Mouse (Mus musculus) heart, postnatal 25 days (tissue): ENCODE data around the gene Spatc1l. TPM values are rescaled to one million over a fixed set of nuclear protein-coding genes. Genes with fewer than 3 reads are reported as not detected.

Experiments
- DNase-seq: peaks from one replicate; pipeline ENCODE4 v3.0.0; 2022; ENCODE audit warnings: low spot score
- intact Hi-C: fragments of 180-260 bp; cut with DNase I; formaldehyde crosslinking; loops from one replicate; pipeline ENCODE4 v1.15.1; 2025
- total RNA-seq, 2 experiments: library from RNA; stranded (reverse); gene quantifications; 2 replicates each; pipeline ENCODE4 v1.2.3; 2021

The Spatc1l gene
- total RNA-seq, result not detected

DNA sequence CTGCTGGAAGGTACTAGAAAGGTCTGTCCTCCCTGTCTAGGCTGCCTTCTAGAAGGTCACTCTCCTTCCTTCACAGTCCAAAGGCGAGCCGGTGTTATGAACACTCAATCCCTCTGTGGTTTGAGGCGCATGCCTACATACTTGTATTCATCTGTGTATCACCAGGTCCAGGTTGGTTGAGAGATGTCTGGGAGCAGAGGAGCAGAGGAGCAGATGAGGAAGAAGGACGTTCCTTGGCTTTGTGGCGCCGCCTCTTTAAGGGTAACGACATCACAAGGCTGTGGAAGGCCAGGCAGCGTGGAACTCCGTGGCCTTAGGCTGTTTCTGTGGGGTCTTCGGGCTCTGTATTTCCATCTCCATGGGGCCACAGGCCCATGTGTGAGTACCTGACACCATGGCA, at the start of gene Spatc1l:
Spatc1l (plus strand) TSS at position 301 of the 400 bp plus-strand sequence.
- no peak for DNase-seq
- intact Hi-C loops, result no loop called here

DNA sequence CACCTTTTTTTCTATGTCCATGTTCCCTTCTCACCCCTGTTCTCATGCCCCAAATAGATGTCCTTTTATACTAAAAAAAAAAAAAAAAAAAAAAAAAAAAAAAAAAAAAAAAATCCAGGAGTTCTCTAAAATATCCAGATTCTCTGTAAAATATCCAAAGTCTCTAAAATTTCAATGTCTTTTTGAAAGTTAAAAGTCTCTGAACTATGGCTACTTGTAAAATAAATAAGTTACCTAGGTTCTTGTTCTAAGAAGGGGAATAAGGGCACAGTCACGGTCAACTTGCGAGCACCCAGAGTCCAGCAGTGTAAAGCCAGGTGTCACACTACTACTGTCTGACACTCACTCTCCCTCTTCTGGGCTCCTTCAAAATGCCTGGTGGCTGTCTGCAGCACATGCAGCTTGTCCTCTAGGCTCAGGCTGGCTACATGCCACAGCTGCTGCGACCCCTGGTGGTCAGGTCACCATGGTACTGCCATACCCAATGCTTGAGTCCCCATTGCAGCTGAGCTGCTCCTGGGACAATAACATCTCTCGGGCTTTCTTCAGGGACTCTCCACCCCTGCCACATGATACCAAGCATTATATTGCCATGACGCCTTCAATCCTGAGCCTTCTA, 49.0 kb upstream of the Spatc1l start:
- DNase-seq, result peak; percentile 19
- intact Hi-C loops, result no loop called here

DNA sequence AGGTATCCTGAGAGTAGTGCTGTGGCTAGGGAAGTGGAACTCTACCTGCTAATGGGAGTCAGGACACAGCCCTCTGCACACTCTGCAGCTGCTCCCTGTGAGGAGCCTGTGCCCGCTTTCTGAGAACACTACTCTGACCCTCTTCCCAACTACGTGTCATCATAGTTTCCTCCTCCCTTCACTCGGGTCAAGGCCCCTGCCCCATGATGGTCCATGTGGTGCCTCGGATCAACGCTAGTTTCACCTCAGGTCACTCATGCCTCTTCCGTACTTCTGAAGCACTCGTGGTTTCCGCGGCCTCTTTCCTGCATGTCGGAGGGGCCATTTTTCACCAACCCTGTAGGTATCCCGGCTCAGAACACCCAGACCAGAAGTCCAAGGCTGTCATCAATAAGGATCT, 31.1 kb upstream of the Spatc1l start:
- intact Hi-C loops, result no loop called here

DNA sequence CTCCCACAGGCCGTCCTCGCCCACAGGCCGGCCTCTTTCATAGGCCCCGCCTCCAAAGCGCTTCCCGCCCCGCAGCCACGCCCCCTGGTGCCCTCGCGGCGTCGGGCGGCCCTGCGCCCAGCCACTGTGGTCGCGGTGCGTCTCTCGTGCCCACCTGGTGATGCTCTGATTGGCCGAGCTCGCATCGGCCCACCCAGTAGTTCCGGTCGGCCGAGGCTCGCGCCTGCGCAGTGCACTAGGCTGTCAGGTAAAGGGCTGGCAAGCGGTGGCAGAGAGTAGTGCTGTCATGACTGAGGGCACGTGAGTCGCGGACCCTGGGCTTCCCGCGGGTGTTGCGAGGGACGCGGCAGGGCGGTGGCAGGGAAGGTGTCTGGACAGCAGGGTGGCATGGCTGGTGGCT, 30.7 kb upstream of the Spatc1l start, which contains the start of gene Lss:
Lss (plus strand) TSS at position 214 of the 400 bp plus-strand sequence.
- intact Hi-C loops, result no loop called here
- peak; percentile 88 for DNase-seq

More for the DNA sequence above, 31.1 kb upstream of the Spatc1l start:
- DNase-seq, result no peak

DNA sequence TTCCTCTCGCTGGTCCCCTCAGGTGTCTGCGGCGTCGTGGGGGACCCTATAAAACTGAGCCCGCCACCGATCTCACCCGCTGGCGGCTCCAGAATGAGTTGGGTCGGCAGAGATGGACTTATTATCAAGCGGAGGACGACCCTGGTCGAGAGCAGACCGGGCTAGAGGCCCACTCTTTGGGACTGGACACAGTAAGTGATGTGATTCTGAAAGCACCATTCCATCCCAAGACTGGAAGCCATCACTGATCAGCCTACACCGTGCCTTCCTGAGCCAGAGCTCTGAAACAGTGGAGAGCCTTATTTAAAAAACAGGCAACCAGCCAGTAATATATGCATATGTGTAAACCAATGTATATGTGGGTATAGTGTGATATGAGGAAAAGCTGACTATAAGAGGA, 30.2 kb upstream of the Spatc1l start:
- intact Hi-C loops, result no loop called here

GRCm38 (mm10) chr10:76535526-76535925, 26.5 kb upstream of the Spatc1l start:
- intact Hi-C loops, result no loop called here
- no peak for DNase-seq

More for the DNA sequence above, 30.2 kb upstream of the Spatc1l start:
- no peak for DNase-seq

DNA sequence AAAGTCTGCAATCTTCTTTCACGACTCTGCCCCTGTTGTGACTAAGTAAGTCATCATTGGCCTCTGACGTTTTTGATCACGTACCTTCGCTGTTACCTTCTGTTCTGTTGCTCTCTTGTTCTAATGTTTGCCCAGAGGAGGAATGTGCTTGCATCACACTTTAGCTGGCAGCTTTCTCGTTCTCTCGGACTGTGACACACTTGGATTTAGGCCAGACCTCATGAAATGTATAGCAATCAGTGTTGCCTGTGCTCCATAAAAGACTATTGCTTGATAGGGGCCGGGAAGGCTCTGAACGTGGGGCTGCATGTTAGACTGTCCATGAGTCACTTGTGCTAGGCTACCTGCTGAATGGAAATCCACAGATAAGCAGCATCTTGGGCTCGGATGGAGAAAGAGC, 24.5 kb upstream of the Spatc1l start:
- no peak for DNase-seq
- intact Hi-C loops, result no loop called here

GRCm38 (mm10) chr10:76541336-76542085, 20.6 kb upstream of the Spatc1l start:
- no peak for DNase-seq
- intact Hi-C loops, result no loop called here

DNA sequence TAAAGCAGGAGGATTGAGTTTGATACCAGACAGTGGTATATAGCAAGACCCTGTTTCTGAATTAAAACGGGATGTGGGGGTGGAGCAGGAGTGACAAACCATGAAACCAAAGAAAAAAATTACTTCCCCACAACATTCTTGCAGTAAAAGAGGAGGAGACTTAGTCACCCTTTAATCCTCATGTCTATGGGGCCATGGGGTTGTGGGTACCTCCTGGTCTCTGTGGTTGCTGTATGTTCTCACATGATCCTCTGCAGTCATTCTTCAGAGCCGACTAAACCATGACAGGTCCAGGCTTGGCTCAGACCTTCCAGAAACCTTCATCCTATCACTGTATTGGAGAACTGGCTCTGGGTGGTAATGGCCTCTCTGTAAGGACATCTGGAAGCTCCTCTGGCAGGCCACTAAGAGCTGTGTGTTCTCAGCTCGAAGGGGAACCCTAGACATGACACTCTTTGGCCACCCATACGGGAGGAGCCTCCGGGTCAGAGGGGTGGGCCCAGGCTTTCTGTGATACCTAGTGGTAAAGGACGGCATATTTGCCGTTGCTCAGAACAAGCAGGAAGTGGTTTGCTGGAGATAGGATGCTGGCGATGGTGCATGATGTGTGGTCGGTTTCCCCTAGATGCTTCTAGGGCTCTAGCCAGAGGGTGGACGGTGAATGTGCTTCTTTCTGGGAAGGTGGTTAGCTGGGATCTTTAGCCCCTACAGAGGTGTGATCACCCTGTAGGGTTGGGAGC, 19.3 kb upstream of the Spatc1l start:
- intact Hi-C loops, result no loop called here
- DNase-seq, result no peak

- intact Hi-C loops, result no loop called here
- no peak for DNase-seq
These were observed 15.5 kb upstream of the Spatc1l start for GRCm38 (mm10) chr10:76546566-76546965.

- DNase-seq, result no peak
- intact Hi-C loops, result no loop called here
These were observed 13.9 kb upstream of the Spatc1l start for GRCm38 (mm10) chr10:76548218-76548617.

GRCm38 (mm10) chr10:76550458-76550857, 11.6 kb upstream of the Spatc1l start:
- intact Hi-C loops, result loop anchor here (1.0 kb wide), 1 partner anchor 185 kb away; no protein-coding TSS in a partner anchor
- DNase-seq, result no peak

- no peak for DNase-seq
- intact Hi-C loops, result no loop called here
These were observed 10.5 kb upstream of the Spatc1l start for GRCm38 (mm10) chr10:76551556-76551955.

DNA sequence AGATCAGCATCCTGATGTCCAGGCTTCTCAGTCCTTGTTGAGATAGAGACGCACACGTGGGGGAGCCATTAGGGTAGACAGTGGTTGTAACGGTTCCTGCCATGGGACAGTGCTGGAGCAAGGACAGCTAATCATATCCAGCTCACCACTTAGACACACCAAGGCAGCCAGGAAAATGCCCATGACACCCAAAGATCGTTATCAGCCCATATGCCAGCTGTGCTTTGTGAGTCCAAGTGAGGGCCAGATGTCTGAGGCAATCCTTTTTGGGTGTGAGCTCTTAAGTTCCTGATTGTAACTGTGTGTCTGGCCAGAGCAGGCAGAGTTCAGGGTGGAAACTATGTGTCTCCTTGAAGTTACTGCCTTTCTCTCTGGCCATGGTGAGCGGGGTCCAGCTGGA, 8.0 kb upstream of the Spatc1l start:
- intact Hi-C loops, result no loop called here
- no peak for DNase-seq

GRCm38 (mm10) chr10:76569996-76570685, 8.1 kb downstream of the Spatc1l start:
- intact Hi-C loops, result no loop called here
- DNase-seq, result no peak

DNA sequence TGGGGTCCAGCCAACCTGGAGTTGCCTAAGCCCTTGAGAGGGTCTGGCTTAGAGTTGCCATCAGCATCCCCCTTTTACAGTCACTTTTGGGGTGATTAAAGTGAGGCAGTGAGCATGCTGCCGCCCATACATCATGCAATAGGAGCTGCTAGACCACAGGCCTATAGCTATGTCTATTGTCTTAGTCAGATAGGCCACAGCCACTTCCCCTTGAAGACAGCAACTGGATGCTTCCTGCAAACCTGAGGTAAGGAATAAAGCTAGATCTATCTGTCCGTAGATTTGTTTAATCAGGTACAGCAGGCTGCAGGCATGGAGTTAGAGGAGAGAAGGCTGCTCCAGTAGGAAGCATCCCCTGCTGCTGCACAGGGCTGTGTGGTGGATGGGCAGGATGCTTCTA, 9.0 kb downstream of the Spatc1l start:
- intact Hi-C loops, result no loop called here
- DNase-seq, result no peak

DNA sequence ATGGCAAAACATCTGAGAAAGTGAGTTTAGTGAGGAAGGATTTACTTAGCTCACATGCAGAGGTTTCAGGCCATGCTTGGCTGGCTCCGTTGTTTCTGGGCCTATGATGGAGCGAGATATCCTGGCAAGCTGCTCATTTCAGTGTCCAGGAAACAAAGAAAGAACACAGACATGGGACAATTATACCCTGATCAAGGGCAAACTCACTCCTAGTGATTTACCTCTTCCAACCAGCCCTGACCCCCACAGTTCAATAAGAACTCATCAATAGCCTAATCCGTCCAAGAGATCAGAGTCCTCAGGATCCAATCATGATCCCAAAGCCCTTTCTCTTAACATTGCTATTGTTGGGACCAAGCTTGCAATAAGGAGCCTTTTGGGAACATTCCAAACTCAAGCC, 10.1 kb downstream of the Spatc1l start:
- DNase-seq, result no peak
- intact Hi-C loops, result no loop called here

- DNase-seq, result no peak
- intact Hi-C loops, result no loop called here
These were observed 13.3 kb downstream of the Spatc1l start, which contains the start of gene Ftcd for GRCm38 (mm10) chr10:76575374-76575773. Ftcd (plus strand) TSS chr10:76575648.

- intact Hi-C loops, result no loop called here
- DNase-seq, result no peak
These were observed 14.8 kb downstream of the Spatc1l start for GRCm38 (mm10) chr10:76576920-76577319.

GRCm38 (mm10) chr10:76584138-76584537, 22.1 kb downstream of the Spatc1l start:
- DNase-seq, result no peak
- intact Hi-C loops, result no loop called here
